Mouse (Mus musculus): ENCODE measurements at regions not wholly inside any gene's neighbourhood (a gene's known extent, or its start where the extent isn't known, plus 50 kb on each side); places are given as distances from the start of the nearest gene placed in this dataset.

DNA sequence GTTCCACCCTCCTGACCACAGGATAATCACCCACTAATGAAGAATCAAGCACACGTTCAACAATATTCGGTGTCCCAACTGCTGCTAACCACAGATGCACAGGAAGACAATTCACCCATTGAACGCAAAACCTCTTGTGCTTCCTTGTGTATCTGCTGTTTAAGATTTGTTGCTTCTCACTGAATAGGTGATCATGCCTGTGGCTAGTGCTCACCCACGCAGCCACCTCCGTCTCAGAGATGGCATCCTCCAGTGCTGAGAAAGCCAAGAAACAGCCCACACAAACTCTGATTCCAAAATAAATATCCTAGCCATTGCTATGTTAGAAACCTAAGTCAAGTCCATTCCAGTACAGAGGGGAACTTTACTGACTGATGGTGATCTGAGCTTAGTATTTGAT lies 520.7 kb upstream of the Adamts16 start:
- DNase-seq (ENCODE audit: inconsistent age in 2 of 2, low spot score in 1 of 2): no peak

DNA sequence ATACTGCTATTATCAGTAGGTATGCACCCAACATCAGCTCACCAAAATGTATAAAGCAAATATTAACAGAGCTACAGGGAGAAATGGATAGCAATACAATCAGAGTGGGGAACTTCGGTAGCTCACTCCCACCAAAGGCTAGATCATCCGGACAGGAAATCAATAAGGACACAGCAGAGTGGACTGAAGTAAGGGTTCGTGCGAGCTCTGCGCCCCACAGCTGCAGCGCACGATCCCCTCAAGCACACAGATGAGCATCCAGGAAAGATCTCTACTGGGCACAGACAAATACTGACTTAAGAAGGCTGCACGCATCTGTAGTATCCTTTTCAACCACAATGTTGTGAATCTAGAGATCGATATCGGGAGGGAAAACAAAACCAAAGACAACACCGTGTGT lies 517.5 kb upstream of the Adamts16 start:
- DNase-seq (ENCODE audit: inconsistent age in 2 of 2, low spot score in 1 of 2): no peak

DNA sequence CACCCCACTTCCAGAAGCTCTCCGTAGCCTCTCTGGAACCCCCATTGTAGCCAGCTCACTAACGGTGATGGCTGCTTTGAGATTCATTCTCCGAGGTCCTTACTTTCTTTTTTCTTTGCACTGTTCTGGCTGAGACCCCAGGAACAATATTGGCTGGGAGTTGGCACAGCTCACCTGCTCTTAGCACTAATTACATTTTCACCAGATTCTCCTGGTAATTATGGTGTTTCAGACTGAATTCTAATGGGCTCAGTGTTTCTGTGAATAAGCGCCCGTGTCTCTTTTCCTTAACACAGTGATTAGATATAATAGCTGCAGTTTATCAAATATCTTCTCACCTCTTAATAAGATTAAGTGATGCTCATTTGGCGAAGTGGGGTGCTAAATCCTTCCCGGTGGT lies 509.2 kb upstream of the Adamts16 start:
- no peak for DNase-seq (ENCODE audit: inconsistent age in 2 of 2, low spot score in 1 of 2)

DNA sequence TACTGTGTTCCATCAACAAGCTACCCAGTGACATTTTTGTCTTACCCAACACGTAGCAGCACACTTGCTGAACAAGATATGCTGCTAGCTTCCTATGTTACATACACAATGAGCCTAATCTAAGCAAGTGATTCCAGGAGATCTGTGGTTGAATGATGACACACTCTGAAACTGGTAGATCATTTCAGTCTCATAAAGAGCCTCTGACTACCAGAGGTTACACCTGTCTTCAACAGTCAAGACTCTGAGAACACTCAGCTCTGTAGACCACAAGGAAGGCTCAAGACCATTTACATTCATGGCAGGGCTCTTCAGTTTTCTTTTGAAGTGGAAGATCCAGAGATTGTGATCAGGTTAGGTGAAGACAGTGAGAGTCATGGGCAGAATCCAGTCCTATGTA lies 501.3 kb upstream of the Adamts16 start:
- no peak for DNase-seq (ENCODE audit: inconsistent age in 2 of 2, low spot score in 1 of 2)

DNA sequence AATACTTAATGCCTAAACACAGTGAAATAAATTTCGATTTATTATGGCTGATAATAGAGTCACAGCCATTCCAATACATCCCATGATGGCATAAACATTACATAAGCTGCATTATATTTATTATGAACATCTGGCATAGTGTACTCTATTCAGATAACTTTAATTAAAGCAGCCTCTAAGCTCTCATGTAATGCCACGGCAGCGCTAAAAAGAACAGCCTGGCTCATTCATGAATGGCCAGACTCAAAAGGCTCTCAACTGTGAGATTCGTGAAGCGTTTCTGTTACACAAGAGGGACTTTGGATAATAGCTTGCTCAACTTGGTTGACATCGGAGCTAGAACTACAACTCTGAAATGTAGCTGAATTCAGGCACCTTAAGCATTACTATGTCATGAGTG lies 497.1 kb upstream of the Adamts16 start:
- DNase-seq (ENCODE audit: inconsistent age in 2 of 2, low spot score in 1 of 2): no peak

DNA sequence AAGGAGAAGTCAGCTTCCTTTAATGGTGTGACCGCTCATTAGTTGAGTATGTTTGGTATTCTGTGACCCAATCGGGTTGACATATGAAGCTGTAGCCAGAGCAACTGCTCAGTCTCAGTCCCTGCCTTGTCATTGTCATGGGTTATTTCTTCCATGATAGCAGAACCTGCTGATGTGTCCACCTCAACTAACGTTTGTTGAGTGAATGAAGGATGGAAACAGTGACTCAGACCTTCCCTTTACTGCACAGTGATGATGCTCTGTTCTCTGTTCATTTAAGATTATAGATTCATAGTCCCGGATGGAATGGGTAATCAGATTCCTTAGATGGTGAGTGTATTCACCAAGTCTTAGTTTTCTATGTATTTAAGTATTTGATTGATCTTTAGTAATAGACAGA lies 493.3 kb upstream of the Adamts16 start:
- no peak for DNase-seq (ENCODE audit: inconsistent age in 2 of 2, low spot score in 1 of 2)

DNA sequence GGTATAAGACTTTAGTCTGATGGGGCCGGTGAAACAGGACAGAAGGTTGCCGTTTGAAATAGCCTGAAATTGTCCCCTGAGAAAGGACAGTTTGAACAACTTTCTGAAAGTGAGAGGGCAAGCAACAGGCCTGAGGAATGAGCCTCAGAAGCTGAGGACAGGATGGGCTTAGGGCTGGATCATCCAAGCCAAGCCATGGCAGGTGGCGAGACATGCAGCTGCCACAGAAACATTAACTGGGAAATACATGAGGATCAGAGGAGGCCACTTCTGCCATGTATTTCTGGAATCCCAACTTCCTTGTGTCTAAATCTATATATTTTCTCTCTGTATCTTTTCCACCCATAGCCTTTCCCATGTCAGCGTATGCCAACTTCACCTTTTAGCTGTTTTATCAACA lies 491.5 kb upstream of the Adamts16 start:
- no peak for DNase-seq (ENCODE audit: inconsistent age in 2 of 2, low spot score in 1 of 2)

DNA sequence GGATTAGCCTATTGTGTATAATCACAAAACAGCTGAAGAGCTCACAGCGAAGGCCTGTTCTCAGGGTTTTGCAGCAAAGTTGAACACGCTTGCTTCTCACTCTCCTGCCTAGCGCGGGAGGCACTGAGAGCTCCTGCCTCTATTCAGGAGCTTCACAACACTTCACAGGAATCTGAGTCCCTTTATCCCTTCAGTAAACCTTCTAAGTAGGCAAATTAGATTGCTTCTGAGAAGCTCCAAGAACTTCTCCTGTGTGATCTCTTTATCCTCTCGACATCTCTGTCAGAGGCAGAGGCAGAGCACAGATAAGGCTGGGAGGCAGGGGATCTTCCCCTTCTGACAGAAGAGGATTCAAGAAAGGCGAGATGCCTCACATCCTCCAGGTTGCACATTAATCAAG lies 488.7 kb upstream of the Adamts16 start:
- DNase-seq (ENCODE audit: inconsistent age in 2 of 2, low spot score in 1 of 2): no peak

DNA sequence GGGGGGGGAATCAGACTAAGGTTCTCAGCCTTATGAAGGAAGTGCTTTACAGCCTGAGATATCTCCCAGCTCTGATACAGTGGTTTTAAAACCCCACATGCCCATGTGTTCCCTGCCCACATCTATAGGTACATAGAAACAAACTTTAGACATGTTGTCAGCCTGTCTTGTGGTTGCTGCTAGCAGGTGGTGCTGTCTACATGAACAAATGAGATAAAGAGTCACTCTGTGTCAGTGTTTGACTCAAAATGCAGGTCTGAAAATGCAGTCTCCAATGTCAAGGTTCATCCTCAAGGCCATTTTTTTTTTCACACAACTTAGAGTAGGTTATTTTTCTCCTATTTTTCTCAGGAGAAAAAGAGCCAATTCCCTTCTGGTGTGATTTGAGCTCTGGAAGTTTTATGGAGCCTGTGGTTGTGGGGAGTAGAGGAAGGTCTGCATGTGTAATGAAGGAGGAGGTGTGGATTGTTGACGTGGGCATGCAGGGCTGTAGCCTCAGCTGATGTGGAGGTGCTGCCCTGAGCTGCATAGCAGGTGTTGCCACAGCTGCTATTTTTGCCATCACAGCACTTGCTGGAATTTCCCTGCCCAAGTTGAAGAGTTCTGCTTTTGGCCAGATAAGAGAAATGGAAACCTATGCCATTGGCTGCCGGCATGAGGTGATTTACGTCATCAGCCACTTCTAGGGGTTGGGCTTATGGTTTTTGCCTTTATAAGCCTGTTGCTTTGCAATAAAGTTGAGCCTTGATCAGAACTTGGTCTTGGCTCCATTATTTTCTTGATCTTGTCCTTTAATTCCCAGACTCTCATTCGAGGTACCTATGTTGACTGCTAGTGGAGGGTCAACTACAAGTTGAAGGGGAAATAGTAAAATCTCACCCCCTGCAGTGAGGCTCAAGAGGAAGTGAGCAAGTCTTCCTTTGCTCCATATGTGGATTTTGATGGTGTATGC lies 486.5 kb upstream of the Adamts16 start:
- no peak for DNase-seq (ENCODE audit: inconsistent age in 2 of 2, low spot score in 1 of 2)

DNA sequence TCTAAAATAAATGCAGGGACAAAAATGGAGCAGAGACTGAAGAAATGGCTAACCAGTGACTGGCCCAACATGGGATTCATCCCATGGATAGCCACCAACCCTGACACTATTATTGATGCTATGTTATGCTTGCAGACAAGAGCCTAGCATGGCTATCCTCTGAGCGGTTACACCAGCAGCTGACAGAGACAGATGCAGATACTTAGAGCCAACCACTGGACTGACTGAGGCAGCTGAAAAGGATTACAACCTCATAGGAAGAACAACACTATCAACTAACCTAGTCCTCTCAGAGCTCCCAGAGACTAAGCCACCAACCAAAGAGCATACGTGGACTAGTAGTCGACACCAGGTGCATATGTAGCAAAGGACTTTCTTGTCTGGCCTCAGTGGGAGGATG lies 478.9 kb upstream of the Adamts16 start:
- DNase-seq (ENCODE audit: inconsistent age in 2 of 2, low spot score in 1 of 2): no peak

DNA sequence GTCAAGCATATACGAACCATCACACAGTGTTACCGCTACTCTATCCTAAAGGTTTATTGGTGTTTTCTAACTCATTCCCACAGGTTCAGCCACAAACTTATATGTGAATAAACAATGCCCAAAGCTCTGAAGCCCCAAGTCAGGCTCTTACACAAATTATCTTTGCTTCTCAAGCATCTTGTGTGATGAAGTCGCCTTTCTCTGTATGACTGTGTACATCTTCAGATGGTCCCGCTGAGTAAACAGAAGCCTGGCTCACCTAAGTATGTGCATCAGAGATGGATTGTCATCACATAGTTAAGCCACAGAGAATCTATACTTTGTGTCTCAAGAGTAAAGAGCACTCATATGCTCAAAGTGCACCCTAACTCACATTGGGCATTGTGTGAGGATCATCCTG lies 462.3 kb upstream of the Adamts16 start:
- no peak for DNase-seq (ENCODE audit: inconsistent age in 2 of 2, low spot score in 1 of 2)

DNA sequence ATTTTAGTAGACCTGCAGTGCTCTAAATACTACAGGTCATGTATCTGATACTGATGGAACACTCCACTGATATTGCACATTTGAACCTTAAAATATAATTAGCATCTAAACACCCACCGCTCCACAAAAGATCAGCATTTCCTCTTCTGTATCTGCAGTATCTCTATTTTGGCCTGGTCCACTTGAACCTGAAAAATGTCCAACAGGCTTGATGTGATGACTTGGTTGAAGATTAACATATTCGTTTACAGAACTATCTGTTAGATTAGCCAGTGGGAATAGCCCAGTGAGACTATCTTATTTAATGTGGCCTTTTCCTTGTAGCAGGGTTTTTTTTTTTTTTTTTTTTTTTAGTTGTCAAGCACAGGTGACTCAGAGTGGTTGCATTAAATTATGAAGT lies 434.4 kb upstream of the Adamts16 start:
- no peak for DNase-seq (ENCODE audit: inconsistent age in 2 of 2, low spot score in 1 of 2)

DNA sequence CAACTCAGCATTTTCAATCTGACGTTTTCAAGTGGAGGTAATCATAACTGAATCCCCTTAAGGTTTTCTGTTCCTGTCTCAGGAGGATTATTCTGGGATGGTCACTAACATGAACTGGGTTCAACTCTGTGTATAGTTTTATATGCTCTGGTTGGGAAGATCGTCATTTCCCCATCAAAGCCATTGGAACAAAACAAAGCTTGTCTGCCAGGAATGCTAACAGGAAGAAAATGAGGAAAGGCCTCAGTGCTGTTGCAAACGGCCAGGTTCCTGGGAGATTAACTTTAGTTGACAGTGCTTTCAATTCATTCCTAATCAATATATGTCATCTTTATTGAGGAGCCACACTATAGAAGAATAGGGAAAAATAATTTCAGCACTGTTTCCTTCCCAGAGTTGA lies 432.5 kb upstream of the Adamts16 start:
- no peak for DNase-seq (ENCODE audit: inconsistent age in 2 of 2, low spot score in 1 of 2)

DNA sequence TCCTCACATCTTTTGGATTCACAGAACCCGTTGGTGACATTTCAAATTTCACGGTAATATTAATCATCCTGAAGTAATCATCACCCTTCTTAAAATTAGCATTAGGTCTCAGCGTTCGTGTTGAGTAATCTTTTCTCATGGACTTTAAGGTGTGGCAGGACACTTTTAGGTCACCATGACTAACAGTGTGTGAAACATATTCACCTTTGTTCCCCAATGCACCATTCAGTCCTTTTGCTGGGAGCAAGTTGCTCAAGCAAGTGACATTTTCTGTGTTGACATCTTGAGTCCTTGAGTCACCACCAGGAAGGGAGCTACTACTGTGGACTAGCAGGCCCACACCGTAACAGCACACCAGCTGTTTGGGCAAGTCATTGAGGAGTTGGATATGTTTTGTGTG lies 431.9 kb upstream of the Adamts16 start:
- peak in 1 of 2 experiments; percentile 69 for DNase-seq (ENCODE audit: inconsistent age in 2 of 2, low spot score in 1 of 2)

DNA sequence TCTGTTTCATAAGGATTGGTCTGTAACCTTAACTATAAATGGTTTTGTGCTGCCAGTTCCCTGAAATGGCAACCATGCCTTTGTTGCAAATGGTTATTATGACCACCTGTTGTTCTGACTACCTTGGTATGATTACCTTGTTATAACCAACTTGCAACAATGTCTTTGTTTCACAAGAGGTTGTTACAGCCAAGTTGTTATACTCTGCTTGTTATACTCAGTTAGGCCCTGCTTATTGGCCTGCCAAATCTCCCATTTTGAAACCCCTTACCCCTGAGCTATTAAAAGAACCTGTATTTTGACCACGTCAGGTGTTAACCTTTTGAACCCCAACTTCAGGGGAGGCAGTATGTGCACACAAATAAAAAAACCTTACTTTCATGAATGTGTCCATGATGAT lies 431.5 kb upstream of the Adamts16 start:
- DNase-seq (ENCODE audit: inconsistent age in 2 of 2, low spot score in 1 of 2): peak in 1 of 2 experiments; percentile 29

DNA sequence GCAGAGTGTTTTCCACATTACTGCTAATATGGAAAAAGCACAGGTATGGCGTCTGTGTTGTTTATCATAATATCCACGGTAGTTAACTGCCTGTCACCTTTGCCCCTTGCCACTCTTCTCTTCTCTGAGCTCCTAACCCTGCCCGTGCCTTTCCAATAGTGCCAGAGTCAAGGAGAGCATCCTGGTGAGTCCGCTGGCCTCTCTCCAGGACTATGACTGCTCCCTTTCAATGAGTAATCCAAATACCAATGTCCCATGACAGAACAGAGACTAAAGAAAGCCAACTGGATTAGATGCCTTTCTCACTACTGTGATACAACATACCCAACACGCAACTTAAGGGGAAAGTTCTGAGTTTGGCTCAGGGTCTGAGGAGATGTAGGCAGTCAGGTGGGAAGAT lies 430.8 kb upstream of the Adamts16 start:
- DNase-seq (ENCODE audit: inconsistent age in 2 of 2, low spot score in 1 of 2): peak; percentile 53 to 87

DNA sequence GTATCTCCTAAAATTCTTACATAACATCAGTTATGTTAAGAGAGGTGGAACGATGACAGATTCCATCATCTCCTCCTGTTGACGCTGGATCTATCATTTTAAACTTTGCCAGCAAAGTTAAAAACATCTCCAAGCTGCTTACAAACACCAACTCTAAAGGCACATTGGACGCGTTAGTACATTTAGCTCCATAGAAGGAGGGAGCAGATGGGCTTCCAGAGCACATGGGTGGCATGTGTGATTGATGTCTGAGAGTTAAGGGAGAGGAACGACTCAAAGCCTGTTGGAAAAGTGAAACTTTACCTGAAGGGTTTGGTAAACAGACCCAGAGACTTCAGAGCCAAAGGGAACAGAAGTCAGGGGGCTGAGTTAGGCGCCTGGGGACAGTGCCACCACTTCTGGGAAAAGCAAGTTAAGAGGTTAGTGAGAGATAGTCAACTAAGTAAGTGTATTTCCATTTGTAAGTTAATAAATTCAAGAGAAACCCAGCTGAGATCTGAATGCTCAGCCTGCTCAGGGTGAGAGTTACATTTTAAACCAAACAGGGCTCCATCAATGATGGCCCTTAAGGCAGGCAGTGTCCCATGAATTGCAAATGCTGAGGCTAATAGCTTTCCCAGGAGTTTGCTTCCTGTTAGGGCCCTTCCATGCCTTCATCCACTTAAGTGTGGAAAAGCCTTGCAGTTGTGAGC lies 430.3 kb upstream of the Adamts16 start:
- no peak for DNase-seq (ENCODE audit: inconsistent age in 2 of 2, low spot score in 1 of 2)

DNA sequence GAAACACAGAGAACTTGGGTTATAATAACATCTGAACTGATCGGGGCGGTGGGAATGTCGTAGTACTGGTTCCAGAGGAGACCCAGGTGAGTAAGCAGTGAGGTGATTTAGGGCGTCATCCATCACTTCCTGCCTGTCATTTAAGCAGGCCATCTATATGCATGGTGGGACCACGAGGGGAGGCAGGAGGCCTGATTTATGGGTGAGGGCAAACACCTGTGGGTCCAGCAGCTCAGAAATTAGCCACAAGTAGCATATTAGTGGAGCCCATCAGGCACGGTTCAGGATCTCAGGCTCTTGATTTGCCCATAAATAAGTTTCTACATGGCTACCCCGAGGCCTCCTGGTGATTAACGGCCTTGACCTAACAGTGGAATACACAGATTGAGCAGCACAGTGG lies 428.8 kb upstream of the Adamts16 start:
- DNase-seq (ENCODE audit: inconsistent age in 2 of 2, low spot score in 1 of 2): no peak

DNA sequence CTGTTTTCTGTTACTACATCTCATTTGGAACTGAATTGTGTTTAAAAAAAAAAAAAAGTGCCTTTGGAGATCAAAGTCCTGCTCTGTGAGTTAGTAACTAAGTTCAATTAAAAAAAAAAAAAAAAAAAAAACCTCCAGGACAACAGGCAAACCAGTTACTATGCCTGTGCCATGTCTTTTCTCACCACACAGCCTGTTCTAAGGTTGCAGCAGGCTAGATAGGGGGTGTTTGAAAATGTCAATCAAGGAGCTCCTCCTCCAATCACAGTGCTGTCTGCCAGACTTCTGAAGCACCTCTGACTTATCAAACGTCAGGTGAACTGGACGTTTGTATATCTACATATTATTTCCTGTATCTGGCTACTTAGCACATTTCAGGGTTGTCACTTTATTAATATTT lies 427.9 kb upstream of the Adamts16 start:
- DNase-seq (ENCODE audit: inconsistent age in 2 of 2, low spot score in 1 of 2): no peak

DNA sequence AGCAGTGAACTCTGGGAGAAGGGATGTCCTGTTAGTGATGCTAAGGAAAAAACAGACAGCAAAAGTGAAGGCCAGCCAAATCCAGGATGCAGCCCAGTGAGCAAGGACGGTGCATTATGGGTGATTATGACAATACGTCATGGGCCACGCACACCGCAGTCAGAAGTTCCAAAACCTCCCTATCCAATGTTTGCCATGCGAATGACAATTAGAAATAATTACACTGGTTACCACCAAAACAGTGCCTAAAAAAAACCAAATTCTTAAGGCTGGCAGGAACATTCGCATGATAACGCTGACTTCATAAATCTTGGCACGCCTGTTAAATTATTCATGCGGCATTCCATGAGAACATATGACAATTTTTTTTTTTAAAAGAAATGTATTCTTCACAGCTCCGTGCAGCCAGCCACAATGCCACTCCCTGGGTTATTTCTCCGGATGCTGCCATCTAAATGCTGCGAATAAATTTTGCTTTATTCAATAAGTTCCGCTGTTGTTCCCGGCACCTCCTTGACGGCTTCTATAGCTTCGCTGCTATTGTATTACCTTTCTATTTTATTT lies 421.8 kb upstream of the Adamts16 start:
- DNase-seq (ENCODE audit: inconsistent age in 2 of 2, low spot score in 1 of 2): no peak

DNA sequence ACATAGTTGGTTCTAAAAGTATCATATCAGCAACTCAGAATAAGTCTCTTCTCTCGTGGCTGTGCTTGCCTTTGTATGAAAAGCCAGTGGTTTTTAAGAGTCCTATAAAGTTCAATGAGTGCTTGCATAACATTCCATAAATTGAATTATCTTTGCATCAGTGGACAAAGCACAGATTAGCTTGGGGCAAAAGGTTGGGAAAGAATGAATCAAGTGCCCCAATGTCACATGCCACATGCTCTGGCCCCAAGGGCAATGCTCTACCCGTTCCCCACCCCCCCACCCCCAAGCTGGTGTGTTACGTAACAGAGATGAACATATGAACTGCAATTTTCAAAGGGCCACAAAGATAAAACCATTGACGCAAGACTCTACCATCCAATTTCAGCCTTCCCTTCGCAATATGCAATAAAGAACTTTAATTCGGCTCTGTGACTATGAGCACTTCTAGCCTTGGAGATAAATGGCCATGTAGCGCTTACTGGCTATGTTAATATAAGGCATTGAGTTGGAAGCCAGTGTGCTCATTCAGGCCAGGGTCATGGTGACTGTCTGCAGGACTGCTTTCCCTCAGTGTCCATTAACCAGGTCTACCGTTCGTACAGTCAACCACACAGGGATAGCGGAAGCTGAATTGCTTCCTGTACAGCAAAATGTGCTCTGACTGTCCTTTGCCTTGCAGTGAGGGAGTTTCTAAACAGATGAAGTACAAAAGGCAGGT lies 421.1 kb upstream of the Adamts16 start:
- DNase-seq (ENCODE audit: inconsistent age in 2 of 2, low spot score in 1 of 2): peak; percentile 39 to 81

All from adrenal gland, adult (tissue).